26 mouse cellular contexts compared by ENCODE assay signal in genomic region chr9:20631332-20631731, GRCm38 (mm10).
"Had no signal": no experiment of that assay in that cellular context is flagged by ENCODE, and none has a peak within 500 bp of the region (broad histone marks: within the 10 kb centered on the region; RNA-seq: fewer than 3 reads in every experiment).

No protein-coding gene starts in this region.

- H3K9ac ChIP-seq: embryonic facial prominence, embryonic 12.5 days; embryonic facial prominence, embryonic 13.5 days; embryonic facial prominence, embryonic 15.5 days; forebrain, embryonic 12.5 days; forebrain, embryonic 13.5 days; forebrain, embryonic 15.5 days; forebrain, postnatal 0 days had no signal

- H3K27ac ChIP-seq: embryonic facial prominence, embryonic 10.5 days; embryonic facial prominence, embryonic 12.5 days; embryonic facial prominence, embryonic 13.5 days; embryonic facial prominence, embryonic 15.5 days; forebrain, embryonic 10.5 days; forebrain, embryonic 12.5 days; forebrain, embryonic 13.5 days; forebrain, embryonic 15.5 days; gastrocnemius, adult 2 months; heart, adult 2 months had no signal

- H3K4me1 ChIP-seq: embryonic facial prominence, embryonic 10.5 days; embryonic facial prominence, embryonic 12.5 days; embryonic facial prominence, embryonic 13.5 days; embryonic facial prominence, embryonic 15.5 days; forebrain, embryonic 10.5 days; forebrain, embryonic 12.5 days; forebrain, embryonic 13.5 days; forebrain, embryonic 15.5 days had no signal

- H3K36me3 ChIP-seq: embryonic facial prominence, embryonic 15.5 days; forebrain, embryonic 15.5 days had no signal

- H3K4me2 ChIP-seq: embryonic facial prominence, embryonic 12.5 days; embryonic facial prominence, embryonic 13.5 days; embryonic facial prominence, embryonic 15.5 days; forebrain, embryonic 12.5 days; forebrain, embryonic 13.5 days; forebrain, embryonic 15.5 days had no signal

- DNase-seq: cerebellum, adult 9-10 months; cerebellum, adult 9-11 months; cerebellum, postnatal 10 days; cerebellum, postnatal 14 days; cerebellum, postnatal 25 days; cerebellum, postnatal 36 days; embryo, embryonic 11 days; forebrain, postnatal 0 days; gastrocnemius, adult 2 months; gastrocnemius, postnatal 10 days; gastrocnemius, postnatal 14 days; gastrocnemius, postnatal 25 days; gastrocnemius, postnatal 36 days; heart, adult 18-20 months; heart, adult 2 months had no signal

- ATAC-seq: forebrain, embryonic 13.5 days; forebrain, embryonic 14.5 days; forebrain, embryonic 15.5 days; forebrain, embryonic 16.5 days; forebrain, postnatal 0 days had no signal

- H3K9me3 ChIP-seq: embryonic facial prominence, embryonic 10.5 days; embryonic facial prominence, embryonic 12.5 days; embryonic facial prominence, embryonic 13.5 days; embryonic facial prominence, embryonic 15.5 days; forebrain, embryonic 10.5 days; forebrain, embryonic 12.5 days; forebrain, embryonic 13.5 days; forebrain, embryonic 15.5 days had no signal

- H3K27me3 ChIP-seq: embryonic facial prominence, embryonic 12.5 days; embryonic facial prominence, embryonic 13.5 days; embryonic facial prominence, embryonic 15.5 days; forebrain, embryonic 12.5 days; forebrain, embryonic 13.5 days; forebrain, embryonic 15.5 days had no signal

- H3K4me3 ChIP-seq: embryonic facial prominence, embryonic 10.5 days; embryonic facial prominence, embryonic 12.5 days; embryonic facial prominence, embryonic 13.5 days; embryonic facial prominence, embryonic 15.5 days; erythroblast, embryonic 14.5 days; forebrain, embryonic 10.5 days; forebrain, embryonic 12.5 days; forebrain, embryonic 13.5 days; forebrain, embryonic 15.5 days; gastrocnemius, adult 2 months; heart, adult 2 months had no signal
